Mouse (Mus musculus) lung, embryonic 15.5 days (tissue): ENCODE results near the gene Fam210b. TPM values are rescaled to one million over a fixed set of nuclear protein-coding genes. Genes with fewer than 3 reads are reported as not detected.
"Not testable (repeated sequence)": the region's sequence is repeated elsewhere in the genome, so short reads cannot be mapped to it uniquely, and the experiment has no call there.

Experiments
- ATAC-seq: fragments of 200-750 bp; cut with Nextera tagmentation; 2 replicates; pipeline ENCODE4 v1.8.0; 2017; ENCODE audit warnings: moderate number of reproducible peaks, borderline replicate concordance; ENCODE audit not compliant: low FRiP score, low TSS enrichment; ENCODE audit errors: extremely low read depth
- H3K27ac ChIP-seq: fragments of 300-500 bp; sonication (generic); 2 replicates; pipeline ENCODE4 v1.5.1; 2015; ENCODE audit warnings: moderate library complexity, mild to moderate bottlenecking, inconsistent platforms
- H3K27me3 ChIP-seq: fragments of 300-500 bp; sonication (generic); 2 replicates; pipeline ENCODE4 v1.6.1; 2015; ENCODE audit warnings: inconsistent platforms
- H3K36me3 ChIP-seq: fragments of 300-500 bp; sonication (generic); 2 replicates; pipeline ENCODE4 v1.6.1; 2015; ENCODE audit warnings: inconsistent platforms
- H3K4me1 ChIP-seq: fragments of 300-500 bp; sonication (generic); 2 replicates; pipeline ENCODE4 v1.6.1; 2015; ENCODE audit warnings: inconsistent platforms
- H3K4me2 ChIP-seq: fragments of 300-500 bp; sonication (generic); 2 replicates; pipeline ENCODE4 v1.6.1; 2015; ENCODE audit warnings: inconsistent platforms, mild to moderate bottlenecking, moderate library complexity
- H3K4me3 ChIP-seq: fragments of 300-500 bp; sonication (generic); 2 replicates; pipeline ENCODE4 v1.5.1; 2015; ENCODE audit warnings: mild to moderate bottlenecking, inconsistent platforms
- H3K9ac ChIP-seq: fragments of 300-500 bp; sonication (generic); 2 replicates; pipeline ENCODE4 v1.6.1; 2015; ENCODE audit warnings: inconsistent platforms
- H3K9me3 ChIP-seq: fragments of 300-500 bp; sonication (generic); 2 replicates; pipeline ENCODE4 v1.6.1; 2016; ENCODE audit warnings: inconsistent platforms
- WGBS: fragments of 180-500 bp; shearing (Covaris S2); methylation state at CpG from one replicate; pipeline ENCODE4 v1.1.7; 2015; 5-methylcytosine and 5-hydroxymethylcytosine counted together
- polyA plus RNA-seq: library from polyadenylated mRNA; unstranded; fragments of >200 nt; fragmentation: Nextera tagmentation; extraction: Ambion mirVana; gene quantifications from 2 replicates; pipeline ENCODE4 v1.2.1, GENCODE M21; 2015

The Fam210b gene
- 36.5 and 39.6 TPM in 2 replicates for polyA plus RNA-seq

DNA sequence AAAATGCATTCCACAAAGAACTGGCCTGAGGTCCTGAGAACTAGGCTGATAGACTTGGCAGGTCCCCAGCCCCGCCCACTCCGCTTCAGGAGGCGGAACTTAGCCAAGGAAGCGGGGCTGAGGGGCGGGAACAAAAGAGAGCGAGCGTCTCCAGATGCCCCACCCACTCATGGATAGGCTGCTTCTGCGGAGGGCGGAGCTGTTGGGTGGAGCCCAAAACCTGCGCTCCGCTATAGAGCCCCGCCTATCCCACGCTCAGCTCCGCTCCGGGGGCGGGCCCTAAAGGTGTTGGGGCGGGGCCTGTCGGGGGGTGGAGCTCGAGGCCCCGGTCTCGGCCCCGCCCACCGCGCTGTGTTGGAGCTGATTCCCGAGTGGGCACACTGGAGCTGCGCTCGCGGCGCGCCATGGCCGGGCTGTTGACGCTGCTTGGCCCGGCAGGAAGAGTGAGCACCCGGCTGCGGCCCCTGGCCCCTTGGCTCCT, at the start of gene Fam210b:
TSS of gene Fam210b (plus strand) at position 308 of the 481 bp plus-strand sequence.
- H3K36me3 ChIP-seq, result 0 out of 2 replicates have a peak, but pooled peaks cover 4% of the 10 kb centered on the region
- no peaks in the 10 kb centered on the region for H3K27me3 ChIP-seq
- H3K27ac ChIP-seq, result peak within 1 kb of the TSS; percentile 81
- H3K9ac ChIP-seq, result peak within 1 kb of the TSS; percentile 80
- H3K4me1 ChIP-seq, result peaks cover 50% of the 10 kb centered on the region
- peak within 1 kb of the TSS; percentile 92 for H3K4me2 ChIP-seq
- peak; percentile 95 for ATAC-seq
- peak within 1 kb of the TSS; percentile 76 for H3K4me3 ChIP-seq
- WGBS, result 1% methylated on average over 35 of the region's 35 CpGs
- no peaks in the 10 kb centered on the region for H3K9me3 ChIP-seq

DNA sequence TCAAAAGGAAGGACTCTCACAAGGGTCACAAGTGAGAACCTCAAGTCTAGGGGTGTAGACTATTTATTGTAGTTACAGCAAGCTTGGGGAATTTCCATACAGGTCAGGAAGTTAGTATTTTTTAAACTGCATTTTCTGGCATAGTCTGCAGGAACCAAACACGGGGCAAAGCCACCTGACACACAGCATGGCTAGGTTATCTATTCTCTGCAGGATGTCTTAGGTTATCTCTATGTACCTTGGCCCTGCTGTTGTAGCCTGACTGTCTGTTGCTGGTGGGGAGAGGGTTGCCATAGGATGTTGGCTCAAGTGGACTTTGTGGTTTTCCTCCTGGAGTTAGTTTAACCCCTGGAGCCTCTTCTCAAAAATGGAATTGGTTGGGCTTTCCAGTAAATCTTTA, 47.3 kb upstream of the Fam210b start:
- Histone ChIP-seq H3K4me2 (no peak overlapping the region), H3K9me3 (no peaks in the 10 kb centered on the region), H3K9ac (no peak overlapping the region), H3K4me3 (no peak overlapping the region), H3K4me1 (no peaks in the 10 kb centered on the region), H3K36me3 (no peaks in the 10 kb centered on the region), H3K27me3 (no peaks in the 10 kb centered on the region), H3K27ac (no peak overlapping the region)
- 26% methylated on average over 1 of the region's 1 CpGs for WGBS
- ATAC-seq, result no peak

DNA sequence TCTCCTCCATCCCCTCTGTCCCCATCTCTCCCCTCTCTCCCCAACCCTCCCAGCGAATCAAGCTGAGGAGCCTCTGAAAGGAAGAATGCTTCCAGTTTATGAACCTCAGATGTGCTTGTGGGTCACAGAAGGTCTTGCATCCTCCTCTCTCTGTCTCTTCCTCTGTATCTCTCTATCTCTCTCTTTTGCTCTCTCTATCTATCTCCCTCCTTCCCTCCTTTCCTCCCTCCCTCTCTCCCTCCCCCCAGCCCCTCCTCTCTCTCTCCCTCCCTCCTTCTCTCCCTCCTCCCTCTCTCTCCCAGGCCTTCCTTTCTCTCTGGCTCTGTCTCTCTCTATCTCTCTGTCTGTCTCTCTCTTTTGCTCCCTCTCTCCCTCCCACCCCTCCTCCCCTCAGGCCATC, 46.8 kb upstream of the Fam210b start:
- H3K36me3 ChIP-seq, result no peaks in the 10 kb centered on the region
- no peaks in the 10 kb centered on the region for H3K9me3 ChIP-seq
- H3K27me3 ChIP-seq, result no peaks in the 10 kb centered on the region
- no peak; the same call in 1 of the 2 replicates for ATAC-seq
- 44% methylated on average over 1 of the region's 1 CpGs for WGBS
- H3K27ac ChIP-seq, result no peak overlapping the region
- H3K4me3 ChIP-seq, result no peak overlapping the region
- H3K9ac ChIP-seq, result no peak overlapping the region
- H3K4me1 ChIP-seq, result no peaks in the 10 kb centered on the region
- no peak overlapping the region for H3K4me2 ChIP-seq

DNA sequence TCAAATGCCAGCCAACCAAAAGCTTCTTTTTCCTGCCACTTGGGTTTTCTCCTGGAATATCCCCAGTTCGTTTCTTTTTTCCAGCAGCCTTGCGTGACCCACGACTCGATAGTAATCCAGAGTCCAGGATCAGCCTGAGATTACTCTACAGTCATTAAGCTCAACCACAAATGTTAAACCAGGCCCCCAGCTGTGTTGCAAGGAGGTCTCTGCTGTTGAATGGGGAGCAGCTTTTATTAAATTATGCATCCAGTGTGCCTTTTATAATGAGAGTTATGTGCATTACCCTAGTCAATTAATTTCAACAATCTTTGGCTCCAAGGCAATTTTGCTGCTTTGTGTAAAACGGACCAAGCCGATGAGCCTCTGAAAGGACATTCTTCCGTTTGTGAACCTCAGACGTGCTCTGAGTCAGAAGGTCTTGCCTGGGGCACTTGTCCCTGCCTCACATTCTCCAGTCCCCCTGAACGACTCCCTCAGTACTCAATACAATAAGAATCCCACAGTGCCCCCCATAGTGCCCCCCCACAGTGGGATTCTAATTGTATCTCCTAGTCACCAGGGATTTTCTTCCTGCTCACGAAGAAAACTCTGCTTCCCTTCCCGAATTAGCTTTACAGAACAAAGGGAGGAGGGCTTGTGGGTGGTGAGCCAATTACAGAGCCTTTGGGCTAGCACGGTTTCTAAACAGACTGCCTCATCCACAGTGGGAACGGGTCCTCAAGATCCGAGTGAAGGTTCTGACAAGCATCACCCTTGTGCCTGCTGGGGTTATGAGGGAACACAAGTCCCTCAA, 46.0 kb upstream of the Fam210b start:
- ATAC-seq, result no peak
- no peak overlapping the region for H3K4me3 ChIP-seq
- H3K4me2 ChIP-seq, result no peak overlapping the region
- WGBS, result 33% methylated on average over 14 of the region's 14 CpGs
- H3K36me3 ChIP-seq, result no peaks in the 10 kb centered on the region
- no peak overlapping the region for H3K9ac ChIP-seq
- no peak overlapping the region for H3K27ac ChIP-seq
- 0 out of 2 replicates have a peak, but pooled peaks cover 2% of the 10 kb centered on the region for H3K4me1 ChIP-seq
- H3K9me3 ChIP-seq, result no peaks in the 10 kb centered on the region
- H3K27me3 ChIP-seq, result no peaks in the 10 kb centered on the region

DNA sequence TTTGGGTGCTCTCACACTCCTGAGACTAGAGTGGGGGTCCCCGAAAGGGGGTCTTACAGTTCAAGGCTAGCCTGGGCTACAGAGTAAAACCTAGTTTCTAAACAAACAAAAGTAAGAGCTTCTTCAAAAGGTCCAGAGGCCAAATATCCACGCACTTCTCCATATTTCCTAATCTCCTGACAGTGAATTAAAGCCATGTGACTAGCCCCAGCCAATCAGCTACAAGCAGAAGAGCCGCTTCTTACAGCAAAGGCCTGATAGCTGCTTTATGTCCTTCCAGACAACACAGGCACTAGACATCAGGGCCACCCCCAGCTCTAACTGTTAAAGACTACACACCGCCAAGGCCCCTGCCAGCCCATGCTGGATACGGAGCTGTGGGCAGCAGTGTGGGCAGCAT, 43.0 kb upstream of the Fam210b start:
- H3K27ac ChIP-seq, result no peak overlapping the region
- 81% methylated on average over 5 of the region's 5 CpGs for WGBS
- H3K9ac ChIP-seq, result no peak overlapping the region
- H3K4me2 ChIP-seq, result no peak overlapping the region
- H3K9me3 ChIP-seq, result no peaks in the 10 kb centered on the region
- no peaks in the 10 kb centered on the region for H3K27me3 ChIP-seq
- no peak for ATAC-seq
- H3K36me3 ChIP-seq, result no peaks in the 10 kb centered on the region
- no peak overlapping the region for H3K4me3 ChIP-seq
- H3K4me1 ChIP-seq, result 0 out of 2 replicates have a peak, but pooled peaks cover 3% of the 10 kb centered on the region

DNA sequence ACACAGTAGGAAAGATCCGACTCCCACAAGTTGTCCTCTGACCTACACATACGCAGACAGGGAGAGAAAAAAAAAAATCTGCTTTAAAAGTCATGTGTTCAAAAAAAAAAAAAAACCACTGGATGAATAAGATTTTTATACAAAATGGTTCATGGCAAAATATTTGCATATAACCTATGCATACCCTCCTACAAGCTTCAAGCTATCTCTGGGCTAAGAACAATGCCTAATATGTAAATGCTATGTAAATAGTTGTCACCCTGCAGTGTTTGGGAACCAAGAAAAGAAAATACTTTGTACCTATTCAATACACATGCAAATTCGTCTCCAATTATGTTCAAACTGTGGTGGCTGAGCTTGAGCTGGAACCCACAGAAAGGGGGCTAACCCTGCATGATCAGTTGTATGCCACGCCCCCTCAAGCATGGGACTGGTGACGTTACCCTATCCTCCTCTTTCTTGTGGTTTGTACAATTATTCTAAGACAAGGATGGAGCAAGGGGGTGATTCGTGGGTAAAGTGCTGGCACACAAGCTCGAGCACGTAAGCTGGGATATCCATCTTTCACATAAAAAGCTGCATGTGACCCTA, 41.2 kb upstream of the Fam210b start:
- no peaks in the 10 kb centered on the region for H3K9me3 ChIP-seq
- H3K4me1 ChIP-seq, result 0 out of 2 replicates have a peak, but pooled peaks cover 3% of the 10 kb centered on the region
- H3K4me3 ChIP-seq, result no peak overlapping the region
- H3K36me3 ChIP-seq, result no peaks in the 10 kb centered on the region
- no peak overlapping the region for H3K9ac ChIP-seq
- no peak for ATAC-seq
- whole genome bisulfite sequencing, result 53% methylated on average over 8 of the region's 8 CpGs
- H3K27me3 ChIP-seq, result no peaks in the 10 kb centered on the region
- no peak overlapping the region for H3K27ac ChIP-seq
- no peak overlapping the region for H3K4me2 ChIP-seq

DNA sequence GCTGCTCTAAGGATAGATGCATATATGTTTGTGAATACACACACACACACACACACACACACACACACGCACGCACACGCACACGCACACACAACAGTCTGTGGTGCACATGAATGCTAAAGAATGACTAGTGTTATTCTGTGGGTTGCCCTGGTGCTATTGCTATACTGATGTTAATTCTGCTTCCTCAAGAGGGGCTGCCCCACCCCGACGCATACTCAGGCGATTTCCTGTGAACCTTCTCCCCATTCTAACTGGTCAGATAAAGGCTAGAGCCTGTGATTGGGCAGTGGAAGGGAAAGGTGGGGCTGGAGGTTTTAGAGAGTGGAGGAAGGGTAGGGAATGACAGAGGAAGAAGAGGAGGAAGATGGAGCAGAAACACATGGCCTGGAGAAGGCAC, 39.8 kb upstream of the Fam210b start:
- H3K27me3 ChIP-seq, H3K4me3 ChIP-seq, H3K27ac ChIP-seq, ATAC-seq, H3K4me1 ChIP-seq, H3K36me3 ChIP-seq, H3K9me3 ChIP-seq, H3K9ac ChIP-seq, H3K4me2 ChIP-seq: not testable (repeated sequence)
- WGBS, result 67% methylated on average over 7 of the region's 7 CpGs

DNA sequence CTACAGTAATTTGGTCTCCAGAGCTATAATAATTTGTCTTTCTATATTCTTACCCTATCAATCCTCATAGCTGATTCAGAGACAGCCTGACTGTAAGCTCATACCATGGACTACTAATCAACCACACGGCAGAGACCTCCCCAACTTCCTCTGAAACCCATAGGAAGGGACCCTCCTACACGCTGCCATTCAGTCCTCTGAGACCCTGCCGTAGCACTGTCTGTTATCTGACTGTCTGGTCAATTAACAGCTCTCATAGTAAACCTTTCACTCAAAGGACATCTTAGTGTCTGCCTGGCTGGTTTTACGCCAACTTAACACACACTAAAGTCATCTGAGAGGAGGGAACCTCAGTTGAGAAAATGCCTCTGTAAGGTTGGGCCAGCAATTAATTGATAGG, 38.8 kb upstream of the Fam210b start:
- Histone ChIP-seq H3K4me1 (0 out of 2 replicates have a peak, but pooled peaks cover 3% of the 10 kb centered on the region), H3K9me3 (no peaks in the 10 kb centered on the region), H3K4me3 (no peak overlapping the region), H3K36me3 (no peaks in the 10 kb centered on the region), H3K27me3 (no peaks in the 10 kb centered on the region), H3K4me2 (no peak overlapping the region), H3K9ac (no peak overlapping the region), H3K27ac (no peak overlapping the region)
- 67% methylated on average over 4 of the region's 4 CpGs for WGBS
- no peak for ATAC-seq

DNA sequence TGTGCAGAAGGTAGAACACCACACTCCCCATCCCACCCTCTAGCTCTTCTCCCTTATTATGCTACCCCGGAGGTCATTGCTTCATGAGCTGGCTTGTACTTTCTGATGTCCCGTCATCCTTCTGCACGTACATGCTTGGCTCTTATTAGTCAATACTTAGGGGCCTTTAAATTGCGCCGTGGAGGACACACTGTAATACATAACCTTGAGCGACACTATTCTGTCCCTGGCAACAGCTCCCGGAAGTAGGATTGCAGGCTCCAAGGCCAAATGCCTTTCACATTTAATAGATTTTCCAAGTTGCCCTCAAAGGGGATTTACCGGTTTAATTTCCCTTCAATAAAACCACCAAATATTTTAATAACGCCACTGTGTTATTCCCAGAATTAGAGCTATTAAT, 33.6 kb upstream of the Fam210b start:
- no peak overlapping the region for H3K9ac ChIP-seq
- H3K4me3 ChIP-seq, result no peak overlapping the region
- no peak for ATAC-seq
- no peak overlapping the region for H3K4me2 ChIP-seq
- H3K9me3 ChIP-seq, result no peaks in the 10 kb centered on the region
- 84% methylated on average over 9 of the region's 9 CpGs for WGBS
- no peaks in the 10 kb centered on the region for H3K4me1 ChIP-seq
- no peaks in the 10 kb centered on the region for H3K36me3 ChIP-seq
- no peak overlapping the region for H3K27ac ChIP-seq
- no peaks in the 10 kb centered on the region for H3K27me3 ChIP-seq

DNA sequence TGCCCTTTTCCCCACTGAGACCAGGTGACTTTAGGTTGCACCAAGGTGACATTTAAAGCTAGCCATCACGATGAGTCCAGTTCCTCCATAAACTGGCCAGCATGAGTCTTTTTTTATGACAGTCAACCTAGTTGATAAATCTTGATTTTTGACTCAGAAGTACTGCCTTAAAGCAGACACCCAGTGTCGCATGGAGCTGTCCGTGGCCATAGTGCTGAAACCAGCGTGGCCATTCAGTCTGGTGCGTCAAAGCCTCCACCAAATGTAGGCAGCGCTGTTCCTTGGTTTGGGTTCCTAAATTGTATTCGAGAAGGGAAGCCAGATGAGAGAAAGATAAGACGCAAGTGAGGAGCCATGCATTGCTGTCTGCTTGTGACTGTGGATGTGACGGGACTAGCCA, 24.5 kb upstream of the Fam210b start:
- no peak overlapping the region for H3K27ac ChIP-seq
- H3K4me3 ChIP-seq, result no peak overlapping the region
- no peaks in the 10 kb centered on the region for H3K36me3 ChIP-seq
- WGBS, result 13% methylated on average over 9 of the region's 9 CpGs
- no peak overlapping the region for H3K9ac ChIP-seq
- no peaks in the 10 kb centered on the region for H3K27me3 ChIP-seq
- no peak overlapping the region for H3K4me2 ChIP-seq
- no peak for ATAC-seq
- H3K4me1 ChIP-seq, result no peaks in the 10 kb centered on the region
- no peaks in the 10 kb centered on the region for H3K9me3 ChIP-seq

DNA sequence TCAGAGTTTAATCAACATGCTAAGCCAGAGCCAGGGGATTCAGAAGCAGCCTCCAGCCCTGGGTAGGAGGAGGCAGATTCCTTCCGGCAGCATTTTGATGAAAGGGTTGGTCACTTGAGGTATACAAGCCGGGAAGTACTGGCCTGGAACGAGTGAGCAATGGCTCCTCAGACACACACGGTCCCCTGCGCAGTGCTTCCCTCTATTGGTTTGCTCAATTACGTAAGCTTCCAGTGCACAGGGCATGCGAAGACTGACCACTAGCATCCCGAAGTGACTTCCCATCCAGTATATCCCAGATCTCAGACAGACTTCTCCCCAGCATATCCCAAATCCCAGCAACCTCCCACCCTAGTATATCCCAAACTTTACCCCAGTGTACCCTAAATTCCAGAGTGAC, 17.1 kb upstream of the Fam210b start:
- H3K36me3 ChIP-seq, result no peaks in the 10 kb centered on the region
- H3K4me3 ChIP-seq, result no peak overlapping the region
- H3K9ac ChIP-seq, result no peak overlapping the region
- H3K4me1 ChIP-seq, result no peaks in the 10 kb centered on the region
- no peak for ATAC-seq
- H3K27me3 ChIP-seq, result peaks cover 20% of the 10 kb centered on the region; the same call in 1 of the 2 replicates
- no peak overlapping the region for H3K27ac ChIP-seq
- WGBS, result 33% methylated on average over 8 of the region's 8 CpGs
- no peak overlapping the region for H3K4me2 ChIP-seq
- no peaks in the 10 kb centered on the region for H3K9me3 ChIP-seq

- 6% methylated on average over 13 of the region's 13 CpGs for WGBS
- Histone ChIP-seq H3K9me3 (no peaks in the 10 kb centered on the region), H3K27me3 (peaks cover 20% of the 10 kb centered on the region; the same call in 1 of the 2 replicates), H3K4me2 (no peak overlapping the region), H3K9ac (no peak overlapping the region), H3K4me1 (no peaks in the 10 kb centered on the region), H3K4me3 (no peak overlapping the region), H3K27ac (no peak overlapping the region), H3K36me3 (no peaks in the 10 kb centered on the region)
- no peak for ATAC-seq
Measured at GRCm38 (mm10) chr2:172329179-172329578, 16.2 kb upstream of the Fam210b start.
